Mouse (Mus musculus) kidney, embryonic 16.5 days (tissue): ENCODE data around the gene Trak2. TPM values are rescaled to one million over a fixed set of nuclear protein-coding genes. Genes with fewer than 3 reads are reported as not detected.
"Not testable (repeated sequence)": the region's sequence is repeated elsewhere in the genome, so short reads cannot be mapped to it uniquely, and the experiment has no call there.

Experiments used
- ATAC-seq: fragments of 200-750 bp; cut with Nextera tagmentation; 2 replicates; pipeline ENCODE4 v1.8.0; 2017; ENCODE audit warnings: moderate TSS enrichment; ENCODE audit not compliant: low FRiP score, low TSS enrichment
- H3K27ac ChIP-seq: fragments of 300-500 bp; sonication (generic); 2 replicates; pipeline ENCODE4 v1.5.1; 2014; ENCODE audit warnings: low read length
- H3K27me3 ChIP-seq: fragments of 300-500 bp; sonication (generic); 2 replicates; pipeline ENCODE4 v1.6.1; 2014; ENCODE audit warnings: low read length, control low read depth, mixed read lengths; ENCODE audit not compliant: insufficient read depth
- H3K36me3 ChIP-seq: fragments of 300-500 bp; sonication (generic); 2 replicates; pipeline ENCODE4 v1.6.1; 2014; ENCODE audit warnings: low read length, control low read depth, mixed read lengths; ENCODE audit not compliant: insufficient read depth
- H3K4me1 ChIP-seq: fragments of 300-500 bp; sonication (generic); 2 replicates; pipeline ENCODE4 v1.6.1; 2014; ENCODE audit warnings: low read length, control low read depth, mixed read lengths; ENCODE audit not compliant: insufficient read depth
- H3K4me2 ChIP-seq: fragments of 300-500 bp; sonication (generic); replicated peaks from 2 replicates; pipeline ENCODE4 v1.6.1; 2014; ENCODE audit warnings: low read depth, low read length
- H3K4me3 ChIP-seq: fragments of 300-500 bp; sonication (generic); 2 replicates; pipeline ENCODE4 v1.5.1; 2014; ENCODE audit warnings: mild to moderate bottlenecking, low read length
- H3K9ac ChIP-seq: fragments of 300-500 bp; sonication (generic); replicated peaks from 2 replicates; pipeline ENCODE4 v1.6.1; 2014; ENCODE audit warnings: low read length
- H3K9me3 ChIP-seq: fragments of 300-500 bp; sonication (generic); 2 replicates; pipeline ENCODE4 v1.6.1; 2016; ENCODE audit warnings: low read length, control low read depth
- WGBS: fragments of 180-500 bp; shearing (Covaris S2); extraction: QIAGEN DNeasy Blood & Tissue Kit; methylation state at CpG from one replicate; pipeline ENCODE4 v1.1.7; 2014; 5-methylcytosine and 5-hydroxymethylcytosine counted together
- polyA plus RNA-seq: library from polyadenylated mRNA; unstranded; fragments of >200 nt; fragmentation: Nextera tagmentation; extraction: Ambion mirVana; gene quantifications from 2 replicates; pipeline ENCODE4 v1.2.1, GENCODE M21; 2015

Gene Trak2
- polyA plus RNA-seq, 1 experiment from 2014 or later = 17.3 TPM

DNA sequence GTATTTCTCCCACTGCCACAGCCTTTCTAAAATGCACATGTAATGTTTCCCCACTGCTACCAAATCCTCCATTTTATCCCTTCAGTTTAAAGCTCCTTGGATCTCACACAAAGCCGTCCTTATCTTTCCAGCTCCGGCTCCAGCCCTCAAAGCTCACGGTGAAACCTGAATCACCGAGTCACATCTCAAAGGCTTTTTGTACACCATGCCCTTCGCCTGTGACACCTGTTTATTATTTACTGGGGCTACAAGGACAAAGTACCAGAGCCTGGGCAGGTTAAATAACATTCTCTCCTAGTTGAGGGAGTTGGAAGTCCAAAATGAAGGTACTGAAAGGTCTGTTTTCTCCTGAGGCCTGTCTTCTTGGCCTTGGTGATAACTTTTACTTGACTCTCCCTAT, 3.2 kb downstream of the Trak2 start:
- Histone ChIP-seq H3K4me3 (no peak overlapping the region), H3K36me3 (no peaks in the 10 kb centered on the region), H3K4me2 (no peak overlapping the region), H3K27ac (peak overlapping the region; percentile 24; the same call in 1 of the 2 replicates), H3K9me3 (no peaks in the 10 kb centered on the region), H3K4me1 (peaks cover 22% of the 10 kb centered on the region), H3K27me3 (no peaks in the 10 kb centered on the region), H3K9ac (no peak overlapping the region)
- no peak for ATAC-seq
- WGBS = 74% methylated on average over 5 of the region's 5 CpGs

DNA sequence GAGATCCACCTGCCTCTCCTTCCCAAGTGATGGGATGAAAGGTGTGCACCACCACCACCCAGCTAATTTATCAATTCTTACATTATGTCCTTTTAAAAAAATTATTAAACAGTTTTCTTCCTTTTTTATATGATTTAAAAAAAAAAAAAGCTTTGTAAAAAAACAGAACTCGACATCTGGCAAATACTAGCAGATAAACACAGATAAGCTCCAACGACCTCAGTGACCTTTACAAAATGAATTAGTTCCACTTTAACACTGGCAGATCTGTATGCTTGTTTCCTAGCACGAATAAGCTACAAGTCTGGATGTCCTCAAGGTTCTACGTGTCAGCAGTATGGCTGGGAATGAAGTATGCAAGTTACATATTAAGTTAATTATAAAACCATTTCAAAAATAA, 5.7 kb downstream of the Trak2 start:
- H3K27me3 ChIP-seq = no peaks in the 10 kb centered on the region
- H3K4me2 ChIP-seq = no peak overlapping the region
- no peaks in the 10 kb centered on the region for H3K9me3 ChIP-seq
- H3K4me1 ChIP-seq = peaks cover 16% of the 10 kb centered on the region
- H3K27ac ChIP-seq = no peak overlapping the region
- no peaks in the 10 kb centered on the region for H3K36me3 ChIP-seq
- no peak overlapping the region for H3K4me3 ChIP-seq
- 64% methylated on average over 4 of the region's 4 CpGs for whole genome bisulfite sequencing
- H3K9ac ChIP-seq = no peak overlapping the region
- no peak for ATAC-seq

DNA sequence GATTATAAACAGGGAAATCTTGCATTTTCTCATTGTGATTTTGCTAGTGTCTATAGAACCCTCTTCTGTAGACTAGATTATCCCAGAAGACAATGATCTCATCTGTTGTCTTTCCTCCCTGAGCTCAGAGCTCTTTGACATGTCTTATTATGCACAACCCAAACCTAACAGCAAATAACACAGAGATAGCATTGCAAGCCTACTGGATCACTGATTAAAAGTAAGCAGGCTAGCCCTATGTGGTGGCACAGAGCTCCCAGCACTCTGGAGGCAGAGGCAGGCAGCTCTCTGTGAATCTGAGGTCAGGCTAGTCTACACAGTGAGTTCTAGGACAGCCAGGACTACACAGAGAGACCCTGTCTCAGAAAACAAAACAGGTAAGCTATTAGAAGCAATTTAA, 10.4 kb downstream of the Trak2 start:
- H3K4me2 ChIP-seq = no peak overlapping the region
- H3K9me3 ChIP-seq = no peaks in the 10 kb centered on the region
- H3K27me3 ChIP-seq = no peaks in the 10 kb centered on the region
- ATAC-seq = no peak
- no peak overlapping the region for H3K9ac ChIP-seq
- peaks cover 14% of the 10 kb centered on the region for H3K4me1 ChIP-seq
- no peak overlapping the region for H3K27ac ChIP-seq
- no peaks in the 10 kb centered on the region for H3K36me3 ChIP-seq
- H3K4me3 ChIP-seq = no peak overlapping the region

DNA sequence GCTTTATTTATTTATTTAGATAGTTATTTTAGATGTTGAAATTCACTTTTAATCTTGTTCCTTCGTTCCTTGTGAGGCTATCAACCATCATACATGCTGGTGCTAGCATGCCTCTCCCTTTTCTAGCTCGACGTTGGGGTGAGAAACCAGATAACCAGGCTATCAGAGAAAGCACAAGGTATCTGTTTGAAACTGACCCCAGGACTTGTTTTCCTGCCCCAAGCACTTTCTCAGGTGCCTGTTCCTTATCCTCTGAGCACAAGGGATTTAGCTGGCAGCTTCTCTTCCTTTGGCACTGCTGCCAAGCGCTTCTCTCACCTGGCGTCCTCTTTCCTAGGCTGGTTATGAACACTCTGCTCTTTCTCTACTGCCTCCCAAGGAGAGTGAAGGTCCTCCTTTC, 10.8 kb downstream of the Trak2 start:
- Histone ChIP-seq H3K9ac (no peak overlapping the region), H3K27me3 (no peaks in the 10 kb centered on the region), H3K4me1 (peaks cover 16% of the 10 kb centered on the region), H3K27ac (no peak overlapping the region), H3K36me3 (no peaks in the 10 kb centered on the region), H3K9me3 (no peaks in the 10 kb centered on the region), H3K4me3 (no peak overlapping the region), H3K4me2 (no peak overlapping the region)
- ATAC-seq = no peak
- WGBS = 89% methylated on average over 5 of the region's 5 CpGs

DNA sequence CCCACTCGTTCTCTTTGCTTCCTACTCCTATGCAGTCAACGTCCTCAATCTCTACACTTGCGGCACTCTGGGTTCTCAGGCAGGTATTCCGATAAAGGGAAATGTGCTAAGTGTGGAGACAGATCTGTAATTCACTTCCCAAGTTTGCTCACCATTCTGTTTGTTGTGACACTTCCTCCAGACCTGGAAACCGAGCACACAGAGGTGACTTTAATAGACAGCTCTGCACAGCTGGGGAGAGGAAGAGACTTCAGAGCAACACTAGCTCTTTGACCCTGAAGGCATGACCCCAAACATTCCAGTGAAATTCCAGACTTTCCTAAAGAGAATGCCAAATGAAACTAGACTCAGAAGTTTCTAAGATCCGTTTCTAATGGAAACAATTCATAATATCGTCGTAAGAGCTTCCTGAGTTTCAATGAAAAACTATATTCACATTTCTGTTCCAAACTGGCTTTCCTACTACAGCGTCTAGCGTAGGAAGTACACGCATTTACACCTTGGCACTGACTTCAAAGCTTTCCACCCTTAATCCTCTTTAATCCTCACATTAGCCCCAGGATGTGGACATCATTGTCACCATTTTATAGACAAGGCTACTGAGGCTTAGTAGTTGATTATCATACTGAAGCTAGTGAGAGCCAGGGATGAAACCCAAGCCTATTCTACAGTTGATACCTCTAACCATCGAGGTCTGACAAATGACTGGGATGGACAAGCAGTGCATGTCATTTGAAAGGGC, 11.9 kb downstream of the Trak2 start:
- ATAC-seq = peak; percentile 57; the same call in 1 of the 2 replicates
- Histone ChIP-seq H3K9me3 (no peaks in the 10 kb centered on the region), H3K4me2 (no peak overlapping the region), H3K27ac (0 out of 2 replicates have a peak overlapping the region, but pooled peaks have one; percentile 54), H3K9ac (no peak overlapping the region), H3K4me3 (no peak overlapping the region), H3K27me3 (no peaks in the 10 kb centered on the region), H3K4me1 (peaks cover 22% of the 10 kb centered on the region), H3K36me3 (no peaks in the 10 kb centered on the region)
- WGBS = 50% methylated on average over 12 of the region's 12 CpGs

DNA sequence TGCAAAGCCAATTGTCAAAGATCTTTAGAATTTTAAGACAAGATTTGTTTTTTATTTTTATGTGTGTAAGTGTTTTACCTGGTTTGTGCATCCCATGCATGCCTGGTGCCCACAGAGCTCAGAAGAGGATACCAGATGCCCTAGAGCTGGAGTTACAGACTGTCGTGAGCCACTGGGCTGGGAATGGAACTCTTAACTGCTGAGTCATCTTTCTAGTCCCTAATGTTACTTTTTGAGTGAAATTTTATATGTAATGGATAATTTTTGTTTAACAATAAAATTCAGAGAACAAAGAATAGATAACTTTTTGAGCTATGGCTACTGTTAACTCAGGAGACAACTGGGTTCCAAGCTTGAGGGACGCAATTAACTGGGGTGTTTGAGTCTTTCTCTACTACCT, 13.5 kb downstream of the Trak2 start:
- Histone ChIP-seq H3K36me3 (no peaks in the 10 kb centered on the region), H3K9ac (no peak overlapping the region), H3K27me3 (no peaks in the 10 kb centered on the region), H3K4me1 (peaks cover 24% of the 10 kb centered on the region), H3K9me3 (no peaks in the 10 kb centered on the region), H3K4me3 (no peak overlapping the region), H3K4me2 (no peak overlapping the region), H3K27ac (no peak overlapping the region)
- whole genome bisulfite sequencing = 79% methylated on average over 2 of the region's 2 CpGs
- no peak for ATAC-seq

DNA sequence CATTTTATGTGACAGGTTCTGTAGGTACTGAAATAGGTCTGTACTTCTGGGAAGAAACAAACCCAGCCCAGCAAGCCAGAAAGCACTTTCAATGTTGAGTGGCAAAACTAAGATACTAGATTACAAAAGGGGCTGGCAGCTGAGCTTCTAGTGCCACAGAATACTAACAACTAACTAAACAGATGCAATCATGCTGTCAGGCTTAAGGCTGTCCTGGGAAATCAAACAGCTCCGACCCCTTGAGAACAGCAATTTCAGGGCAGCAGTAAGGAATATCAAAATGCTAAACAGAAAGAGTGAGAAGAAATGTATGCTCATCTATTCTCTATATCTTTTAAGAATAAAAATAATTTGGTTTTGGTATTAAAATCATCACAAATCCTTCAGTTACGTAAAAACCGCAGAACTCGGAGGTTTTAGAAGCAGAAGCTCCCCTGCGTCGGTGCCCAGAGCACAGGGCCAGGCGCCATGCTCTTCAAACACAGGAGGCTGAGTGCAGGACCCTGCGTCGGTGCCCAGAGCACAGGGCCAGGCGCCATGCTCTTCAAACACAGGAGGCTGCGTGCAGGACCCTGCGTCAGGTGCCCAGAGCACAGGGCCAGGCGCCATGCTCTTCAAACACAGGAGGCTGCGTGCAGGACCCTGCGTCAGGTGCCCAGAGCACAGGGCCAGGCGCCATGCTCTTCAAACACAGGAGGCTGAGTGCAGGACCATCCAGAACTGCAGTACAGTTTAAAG, 14.3 kb downstream of the Trak2 start:
- 88% methylated on average over 16 of the region's 16 CpGs for WGBS
- H3K4me1 ChIP-seq = peaks cover 24% of the 10 kb centered on the region
- H3K9me3 ChIP-seq, H3K27me3 ChIP-seq, H3K9ac ChIP-seq, H3K27ac ChIP-seq, H3K4me2 ChIP-seq, H3K36me3 ChIP-seq, H3K4me3 ChIP-seq, ATAC-seq: not testable (repeated sequence)

DNA sequence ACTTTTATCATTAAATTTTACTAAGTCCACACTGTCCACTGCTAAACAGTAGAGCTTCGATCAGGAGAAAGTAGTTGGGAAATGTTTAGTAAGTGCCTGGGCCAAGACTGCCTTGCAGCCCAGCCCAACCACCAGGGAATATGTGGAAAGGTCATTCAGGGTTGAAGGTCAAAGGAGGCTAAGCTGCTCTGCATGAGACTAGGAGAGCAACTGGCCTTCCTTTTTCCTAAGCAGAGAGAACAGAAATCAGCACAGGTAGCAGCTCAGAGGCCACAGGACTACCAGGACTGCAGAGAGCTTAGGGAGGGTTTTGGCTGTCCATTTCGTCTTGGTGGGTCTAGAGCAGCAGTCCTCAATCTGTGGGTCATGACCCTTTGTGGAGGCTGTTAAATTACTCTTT, 15.3 kb downstream of the Trak2 start:
- H3K36me3 ChIP-seq = no peaks in the 10 kb centered on the region
- peaks cover 24% of the 10 kb centered on the region for H3K4me1 ChIP-seq
- H3K9me3 ChIP-seq = no peaks in the 10 kb centered on the region
- no peak overlapping the region for H3K9ac ChIP-seq
- 48% methylated on average over 2 of the region's 2 CpGs for WGBS
- no peak overlapping the region for H3K4me3 ChIP-seq
- H3K4me2 ChIP-seq = no peak overlapping the region
- no peak for ATAC-seq
- no peak overlapping the region for H3K27ac ChIP-seq
- H3K27me3 ChIP-seq = no peaks in the 10 kb centered on the region

DNA sequence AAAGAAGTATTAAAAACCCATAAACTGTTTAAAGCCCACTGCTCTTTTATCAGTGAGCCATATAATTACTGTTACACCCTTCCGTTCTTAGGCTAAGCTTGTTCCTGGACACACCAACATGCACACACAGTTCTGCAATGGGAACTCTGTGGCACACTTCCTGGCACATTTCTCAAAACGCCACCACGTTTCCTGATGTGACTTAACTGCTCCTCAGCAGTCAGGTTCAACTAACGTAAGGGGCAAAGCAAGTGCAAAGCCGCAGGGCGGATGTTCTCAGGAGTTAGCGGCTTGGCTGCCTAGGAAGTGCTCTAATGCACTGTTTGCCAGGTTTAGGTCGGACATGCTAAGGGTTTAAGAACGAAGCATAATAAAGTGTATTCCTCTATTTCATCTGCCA, 17.0 kb downstream of the Trak2 start:
- no peaks in the 10 kb centered on the region for H3K36me3 ChIP-seq
- 64% methylated on average over 9 of the region's 9 CpGs for WGBS
- no peaks in the 10 kb centered on the region for H3K9me3 ChIP-seq
- H3K4me3 ChIP-seq = no peak overlapping the region
- ATAC-seq = no peak
- no peak overlapping the region for H3K4me2 ChIP-seq
- H3K27me3 ChIP-seq = no peaks in the 10 kb centered on the region
- peaks cover 28% of the 10 kb centered on the region for H3K4me1 ChIP-seq
- H3K27ac ChIP-seq = no peak overlapping the region
- H3K9ac ChIP-seq = no peak overlapping the region

DNA sequence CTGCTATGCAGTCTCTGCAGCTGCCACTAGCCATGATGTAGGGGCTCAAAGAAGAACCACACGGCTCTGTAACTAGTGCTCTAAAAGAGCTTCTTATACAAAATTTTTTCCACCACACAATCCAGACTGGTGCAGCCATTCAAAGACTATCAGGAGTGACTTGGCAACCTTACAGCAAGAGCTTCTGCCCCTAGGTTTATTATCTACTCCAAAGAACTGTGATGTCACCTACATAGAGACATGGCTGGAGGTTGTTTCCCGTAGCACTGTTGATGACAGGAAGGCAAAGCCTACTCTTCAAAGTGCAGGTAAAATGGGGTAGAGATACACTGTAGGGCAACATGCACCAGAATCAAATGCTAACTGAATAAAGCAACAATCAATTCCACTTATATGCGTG, 17.5 kb downstream of the Trak2 start:
- Histone ChIP-seq H3K36me3 (no peaks in the 10 kb centered on the region), H3K4me3 (no peak overlapping the region), H3K4me2 (no peak overlapping the region), H3K9ac (no peak overlapping the region), H3K27ac (no peak overlapping the region), H3K9me3 (no peaks in the 10 kb centered on the region), H3K27me3 (no peaks in the 10 kb centered on the region), H3K4me1 (peaks cover 30% of the 10 kb centered on the region)
- WGBS = 81% methylated on average over 3 of the region's 3 CpGs
- ATAC-seq = no peak
